Mouse (Mus musculus): Measurements from ENCODE around the gene Ccdc33. TPM values are rescaled to one million over a fixed set of nuclear protein-coding genes. Genes with fewer than 3 reads are reported as not detected.

The Ccdc33 gene
- total and polyA plus RNA-seq, 2 experiments from 2014 or later, result not detected

DNA sequence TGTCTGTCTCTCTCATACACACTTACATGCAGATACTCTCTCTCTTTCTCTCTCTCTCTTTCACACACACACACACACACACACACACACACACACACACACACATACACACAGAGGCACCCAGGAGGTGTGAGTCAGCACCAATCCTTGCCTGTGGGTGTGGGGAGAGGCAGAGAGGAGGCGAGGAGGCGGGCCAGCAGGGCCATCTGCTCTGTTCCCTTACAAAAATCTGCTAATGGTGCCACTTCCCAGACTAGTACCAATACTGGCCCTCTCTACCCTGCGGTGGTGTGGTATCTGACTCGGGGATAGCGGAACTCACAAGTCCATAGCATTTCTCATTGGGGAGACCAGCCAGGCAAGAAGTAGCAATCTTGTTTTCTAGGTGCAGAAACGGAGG is 7.2 kb downstream of the Ccdc33 start:
- Histone ChIP-seq H3K27me3 (ENCODE audit: control insufficient read depth, insufficient read depth, low read length) (peaks cover 24% of the 10 kb centered on the region), H3K4me2 (ENCODE audit: low read depth, low read length) (no peak overlapping the region), H3K9ac (replicated peaks; ENCODE audit: low read depth, low read length) (no peak overlapping the region), H3K36me3 (replicated peaks; ENCODE audit: control insufficient read depth, insufficient read depth, low read length) (no peaks in the 10 kb centered on the region), H3K27ac (ENCODE audit: low read depth) (no peak overlapping the region), H3K4me1 (ENCODE audit: control insufficient read depth, insufficient read depth) (no peaks in the 10 kb centered on the region; the same call in 1 of the 2 replicates), H3K9me3 (replicated peaks; ENCODE audit: control insufficient read depth, low read length) (no peaks in the 10 kb centered on the region), H3K4me3 (ENCODE audit: low read depth, low read length) (no peak overlapping the region)
- WGBS, result 68% methylated on average over 6 of the region's 6 CpGs
- TF ChIP-seq CTCF (IDR thresholded peaks at IDR 0.05; ENCODE audit: low read depth) (no peak), EP300 (IDR thresholded peaks at IDR 0.05; ENCODE audit: low read depth) (no peak)
- no peak for ATAC-seq (ENCODE audit: insufficient read depth, low read depth)
- DNase-seq (ENCODE audit: low spot score), result no peak

DNA sequence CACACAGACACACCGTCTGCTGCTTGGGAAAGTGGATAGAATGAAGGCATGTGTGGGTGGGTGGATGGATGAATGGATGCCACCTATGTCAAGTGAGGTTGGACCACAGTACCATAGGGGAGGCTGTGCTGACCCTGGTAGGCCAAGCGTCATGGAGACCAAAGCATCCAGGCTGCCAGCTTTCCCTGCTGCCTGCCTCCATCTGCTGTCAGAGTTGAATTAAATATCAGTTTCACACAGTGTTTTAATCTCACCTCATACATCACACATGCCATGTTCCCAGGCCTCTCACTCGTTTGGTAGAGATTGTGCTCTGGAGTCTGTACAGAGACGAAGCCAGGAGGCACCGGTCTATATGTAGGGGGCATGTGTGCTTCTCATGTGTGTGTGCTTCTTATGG is 7.8 kb downstream of the Ccdc33 start:
- ATAC-seq (ENCODE audit: insufficient read depth, low read depth) (no peak), DNase-seq (ENCODE audit: low spot score) (no peak)
- Histone ChIP-seq H3K9me3 (replicated peaks; ENCODE audit: control insufficient read depth, low read length) (no peaks in the 10 kb centered on the region), H3K4me3 (ENCODE audit: low read depth, low read length) (no peak overlapping the region), H3K27ac (ENCODE audit: low read depth) (no peak overlapping the region), H3K36me3 (replicated peaks; ENCODE audit: control insufficient read depth, insufficient read depth, low read length) (no peaks in the 10 kb centered on the region), H3K27me3 (ENCODE audit: control insufficient read depth, insufficient read depth, low read length) (peaks cover 23% of the 10 kb centered on the region), H3K9ac (replicated peaks; ENCODE audit: low read depth, low read length) (no peak overlapping the region), H3K4me2 (ENCODE audit: low read depth, low read length) (no peak overlapping the region), H3K4me1 (ENCODE audit: control insufficient read depth, insufficient read depth) (no peaks in the 10 kb centered on the region; the same call in 1 of the 2 replicates)
- 67% methylated on average over 5 of the region's 5 CpGs for WGBS
- no peak for TF ChIP-seq CTCF (IDR thresholded peaks at IDR 0.05; ENCODE audit: low read depth)
- no peak for TF ChIP-seq EP300 (IDR thresholded peaks at IDR 0.05; ENCODE audit: low read depth)

DNA sequence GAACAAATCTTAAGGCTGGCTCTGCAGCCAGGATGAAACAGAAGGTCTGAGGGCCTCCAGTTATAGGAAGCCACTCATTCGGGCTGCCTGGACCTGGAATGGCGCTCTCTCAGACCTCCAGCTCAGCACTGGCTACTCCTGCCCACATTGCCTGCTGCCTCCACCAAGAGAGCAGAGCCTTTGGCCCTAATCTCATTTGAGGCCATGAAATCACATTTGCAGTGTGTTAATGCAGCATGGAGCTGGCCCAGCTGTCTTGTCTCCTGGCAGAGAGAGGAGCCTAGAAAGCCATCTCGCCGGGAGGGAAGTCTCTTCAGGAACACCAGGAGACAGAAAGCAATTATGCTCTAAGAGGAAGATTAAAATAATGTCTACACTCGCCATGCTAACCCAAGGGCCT is 11.1 kb downstream of the Ccdc33 start:
- H3K4me2 ChIP-seq (ENCODE audit: low read depth, low read length), result no peak overlapping the region
- no peak overlapping the region for H3K9ac ChIP-seq (replicated peaks; ENCODE audit: low read depth, low read length)
- no peak overlapping the region for H3K4me3 ChIP-seq (ENCODE audit: low read depth, low read length)
- H3K9me3 ChIP-seq (replicated peaks; ENCODE audit: control insufficient read depth, low read length), result no peaks in the 10 kb centered on the region
- DNase-seq (ENCODE audit: low spot score), result no peak
- peaks cover 10% of the 10 kb centered on the region for H3K27me3 ChIP-seq (ENCODE audit: control insufficient read depth, insufficient read depth, low read length)
- H3K36me3 ChIP-seq (replicated peaks; ENCODE audit: control insufficient read depth, insufficient read depth, low read length), result no peaks in the 10 kb centered on the region
- ATAC-seq (ENCODE audit: insufficient read depth, low read depth), result no peak
- H3K4me1 ChIP-seq (ENCODE audit: control insufficient read depth, insufficient read depth), result no peaks in the 10 kb centered on the region
- WGBS, result 53% methylated on average over 5 of the region's 5 CpGs
- no peak for TF ChIP-seq CTCF (IDR thresholded peaks at IDR 0.05; ENCODE audit: low read depth)
- TF ChIP-seq EP300 (IDR thresholded peaks at IDR 0.05; ENCODE audit: low read depth), result no peak
- H3K27ac ChIP-seq (ENCODE audit: low read depth), result no peak overlapping the region

DNA sequence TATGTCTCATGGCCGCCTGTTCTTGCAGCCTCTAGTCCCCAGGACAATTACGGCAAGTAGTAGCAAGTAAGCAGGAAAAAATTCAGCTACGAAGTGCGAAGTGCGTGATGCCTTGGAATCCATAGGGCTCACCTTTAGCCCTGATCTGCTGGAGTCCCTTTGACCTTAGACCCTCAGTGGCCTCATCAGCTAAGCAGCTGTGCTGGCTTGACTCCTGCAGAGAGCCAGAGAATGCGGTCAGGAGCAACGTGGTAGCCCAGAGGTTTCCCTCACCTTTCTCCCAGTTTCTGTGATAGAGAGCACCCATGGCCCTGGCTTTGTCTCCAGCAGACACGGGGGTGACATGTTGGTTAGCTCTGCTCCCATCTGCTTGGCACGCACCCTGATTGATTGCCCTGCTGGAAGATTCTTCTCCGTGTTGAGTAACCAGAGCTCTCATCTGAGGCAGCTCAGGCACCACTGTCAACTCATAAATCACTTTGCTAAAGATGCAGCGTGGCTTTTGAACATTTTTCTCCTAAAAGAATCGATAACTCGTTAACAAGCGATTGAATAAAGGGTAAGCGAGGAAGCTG is 12.9 kb downstream of the Ccdc33 start:
- peaks cover 4% of the 10 kb centered on the region; the same call in 1 of the 2 replicates for H3K27me3 ChIP-seq (ENCODE audit: control insufficient read depth, insufficient read depth, low read length)
- no peak overlapping the region for H3K27ac ChIP-seq (ENCODE audit: low read depth)
- H3K4me2 ChIP-seq (ENCODE audit: low read depth, low read length), result no peak overlapping the region

DNA sequence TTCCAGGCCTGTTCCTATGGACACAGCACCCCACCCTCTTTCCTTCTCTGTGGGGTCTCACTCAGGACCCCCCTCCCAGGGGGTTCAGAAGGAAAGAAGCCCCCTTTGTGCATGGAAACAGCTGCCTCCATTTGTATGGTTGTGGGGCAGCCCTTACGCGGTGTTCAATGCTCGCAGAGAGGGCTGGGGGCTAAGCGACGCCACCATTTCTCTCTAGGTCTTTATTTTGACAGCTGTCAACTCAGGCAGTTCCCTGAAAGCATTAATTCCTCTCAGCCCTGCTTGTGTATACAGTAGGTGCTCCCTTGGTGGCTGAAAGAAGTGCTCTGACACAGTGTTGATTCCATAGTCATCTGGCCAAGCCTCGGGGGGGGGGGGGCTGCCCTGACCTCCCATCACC is 15.0 kb downstream of the Ccdc33 start:
- Histone ChIP-seq H3K4me1 (ENCODE audit: control insufficient read depth, insufficient read depth) (no peaks in the 10 kb centered on the region), H3K27me3 (ENCODE audit: control insufficient read depth, insufficient read depth, low read length) (peaks cover 4% of the 10 kb centered on the region; the same call in 1 of the 2 replicates), H3K27ac (ENCODE audit: low read depth) (no peak overlapping the region), H3K9me3 (replicated peaks; ENCODE audit: control insufficient read depth, low read length) (no peaks in the 10 kb centered on the region), H3K36me3 (replicated peaks; ENCODE audit: control insufficient read depth, insufficient read depth, low read length) (no peaks in the 10 kb centered on the region), H3K9ac (replicated peaks; ENCODE audit: low read depth, low read length) (no peak overlapping the region), H3K4me2 (ENCODE audit: low read depth, low read length) (no peak overlapping the region), H3K4me3 (ENCODE audit: low read depth, low read length) (no peak overlapping the region)
- ATAC-seq (ENCODE audit: insufficient read depth, low read depth) (no peak), DNase-seq (ENCODE audit: low spot score) (no peak)
- TF ChIP-seq CTCF (IDR thresholded peaks at IDR 0.05; ENCODE audit: low read depth), result no peak
- no peak for TF ChIP-seq EP300 (IDR thresholded peaks at IDR 0.05; ENCODE audit: low read depth)
- 79% methylated on average over 6 of the region's 6 CpGs for WGBS

More for the DNA sequence above, 12.9 kb downstream of the Ccdc33 start:
- ATAC-seq (ENCODE audit: insufficient read depth, low read depth), result no peak
- Histone ChIP-seq H3K4me3 (ENCODE audit: low read depth, low read length) (no peak overlapping the region), H3K9ac (replicated peaks; ENCODE audit: low read depth, low read length) (no peak overlapping the region), H3K9me3 (replicated peaks; ENCODE audit: control insufficient read depth, low read length) (no peaks in the 10 kb centered on the region), H3K4me1 (ENCODE audit: control insufficient read depth, insufficient read depth) (no peaks in the 10 kb centered on the region), H3K36me3 (replicated peaks; ENCODE audit: control insufficient read depth, insufficient read depth, low read length) (no peaks in the 10 kb centered on the region)
- no peak for DNase-seq (ENCODE audit: low spot score)
- WGBS, result 73% methylated on average over 15 of the region's 15 CpGs
- TF ChIP-seq CTCF (IDR thresholded peaks at IDR 0.05; ENCODE audit: low read depth) (no peak), EP300 (IDR thresholded peaks at IDR 0.05; ENCODE audit: low read depth) (no peak)

DNA sequence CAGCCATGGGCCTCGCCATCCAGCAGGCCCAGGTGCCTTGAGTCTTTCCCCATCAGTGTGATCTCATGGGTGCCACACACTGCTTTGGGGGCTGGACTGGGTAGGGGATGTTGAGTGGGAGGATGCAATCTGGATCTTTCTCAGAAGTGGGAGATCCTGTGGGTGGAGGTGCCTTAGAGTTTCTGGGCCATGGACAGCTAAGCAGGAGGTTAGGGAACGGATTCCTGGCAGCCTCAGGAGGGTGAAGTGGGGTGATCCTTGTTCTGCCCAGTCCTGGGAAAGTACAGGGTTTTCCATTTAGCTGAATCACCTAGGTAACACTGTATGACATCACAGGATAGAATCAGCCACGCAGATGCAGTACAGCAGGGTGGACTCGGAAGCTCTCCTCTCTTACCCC is 16.6 kb downstream of the Ccdc33 start:
- DNase-seq (ENCODE audit: low spot score) (no peak), ATAC-seq (ENCODE audit: insufficient read depth, low read depth) (no peak)
- Histone ChIP-seq H3K9ac (replicated peaks; ENCODE audit: low read depth, low read length) (no peak overlapping the region), H3K27me3 (ENCODE audit: control insufficient read depth, insufficient read depth, low read length) (peaks cover 4% of the 10 kb centered on the region; the same call in 1 of the 2 replicates), H3K4me2 (ENCODE audit: low read depth, low read length) (no peak overlapping the region), H3K36me3 (replicated peaks; ENCODE audit: control insufficient read depth, insufficient read depth, low read length) (no peaks in the 10 kb centered on the region), H3K4me3 (ENCODE audit: low read depth, low read length) (no peak overlapping the region), H3K9me3 (replicated peaks; ENCODE audit: control insufficient read depth, low read length) (no peaks in the 10 kb centered on the region), H3K27ac (ENCODE audit: low read depth) (no peak overlapping the region), H3K4me1 (ENCODE audit: control insufficient read depth, insufficient read depth) (no peaks in the 10 kb centered on the region)
- 79% methylated on average over 4 of the region's 4 CpGs for WGBS
- TF ChIP-seq EP300 (IDR thresholded peaks at IDR 0.05; ENCODE audit: low read depth) (no peak), CTCF (IDR thresholded peaks at IDR 0.05; ENCODE audit: low read depth) (no peak)

All from heart, postnatal 0 days (tissue).